26 mouse cellular contexts compared by ENCODE assay signal in the genomic region with DNA sequence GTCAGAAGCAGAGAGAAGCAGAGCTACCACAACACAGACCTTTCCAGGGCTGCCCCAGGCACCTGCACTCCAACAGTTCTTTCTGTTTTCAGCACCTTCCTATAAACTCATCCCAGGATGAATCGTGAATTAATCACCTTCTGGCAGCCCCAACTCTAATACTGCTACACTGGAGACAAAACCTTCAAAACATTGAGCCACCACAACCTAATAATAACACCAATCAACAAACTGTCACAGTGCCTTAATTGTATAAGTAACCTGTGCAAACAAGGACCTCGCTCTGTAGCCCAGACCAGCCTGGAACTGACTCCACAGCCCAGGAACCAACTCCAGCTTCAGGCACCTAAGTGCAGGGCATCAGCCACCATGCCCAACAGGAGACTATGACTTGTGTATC.
A peak's percentile ranks its signal among the peaks of the same experiment; 100 is the strongest.
DNase-seq lines count a peak whose midpoint lies in the region; ATAC-seq and TF ChIP-seq lines count a peak whose summit lies in the region.
"Had no signal": no experiment of that assay in that cellular context is flagged by ENCODE, and none has a peak within 500 bp of the region (broad histone marks: within the 10 kb centered on the region; RNA-seq: fewer than 3 reads in every experiment).

No protein-coding gene starts in this region.

- H3K9ac ChIP-seq in forebrain, embryonic 12.5 days, result no peak overlapping the region
- H3K9ac ChIP-seq in forebrain, postnatal 0 days, result no peak overlapping the region
- no peak overlapping the region for H3K9ac ChIP-seq in heart, adult 2 months (ENCODE audit: low read depth, low read length)
- no peak overlapping the region for H3K9ac ChIP-seq in MEL (ENCODE audit: control insufficient read depth, low read depth, low read length, poor library complexity, severe bottlenecking)
- H3K9ac ChIP-seq: embryonic facial prominence, embryonic 13.5 days; embryonic facial prominence, embryonic 15.5 days; forebrain, embryonic 13.5 days; forebrain, embryonic 15.5 days had no signal

- H3K27me3 ChIP-seq in forebrain, embryonic 12.5 days, result no peaks in the 10 kb centered on the region
- no peaks in the 10 kb centered on the region for H3K27me3 ChIP-seq in forebrain, postnatal 0 days (ENCODE audit: insufficient read depth, low read length)
- H3K27me3 ChIP-seq in heart, embryonic 10.5 days (ENCODE audit: insufficient read depth, poor library complexity, severe bottlenecking), result no peaks in the 10 kb centered on the region
- H3K27me3 ChIP-seq in heart, adult 2 months (ENCODE audit: control insufficient read depth, insufficient read depth, low read length), result no peaks in the 10 kb centered on the region
- H3K27me3 ChIP-seq in MEL (ENCODE audit: control insufficient read depth in 1 of 2, insufficient read depth in 2 of 2, low read length in 2 of 2), result no peaks in the 10 kb centered on the region
- H3K27me3 ChIP-seq: CH12.LX; embryonic facial prominence, embryonic 13.5 days; embryonic facial prominence, embryonic 15.5 days; forebrain, embryonic 13.5 days; forebrain, embryonic 15.5 days had no signal

- no peak for TF ChIP-seq CTCF in forebrain, postnatal 0 days (IDR thresholded peaks at IDR 0.05; ENCODE audit: low read depth)
- TF ChIP-seq CTCF in heart, adult 2 months (IDR thresholded peaks at IDR 0.05), result no peak
- TF ChIP-seq CTCF in layer of hippocampus, adult 2 months (conservative IDR thresholded peaks at IDR 0.05), result no peak
- TF ChIP-seq CTCF in MEL (IDR thresholded peaks at IDR 0.05 in 2 of 3, conservative IDR thresholded peaks at IDR 0.05 in 1 of 3; ENCODE audit: control insufficient read depth in 1 of 3, insufficient read depth in 1 of 3, low read depth in 2 of 3, low read length in 3 of 3, poor library complexity in 1 of 3, severe bottlenecking in 1 of 3), result no peak

- H3K27ac ChIP-seq in forebrain, embryonic 12.5 days, result 0 out of 2 replicates have a peak overlapping the region, but pooled peaks have one; percentile 2
- H3K27ac ChIP-seq in forebrain, postnatal 0 days (ENCODE audit: low read depth, low read length), result no peak overlapping the region
- H3K27ac ChIP-seq in heart, embryonic 10.5 days, result no peak overlapping the region
- H3K27ac ChIP-seq in heart, adult 2 months, result no peak overlapping the region
- peak overlapping the region; percentile 36; the same call in 1 of the 2 replicates for H3K27ac ChIP-seq in layer of hippocampus, adult 2 months
- H3K27ac ChIP-seq in MEL (ENCODE audit: control insufficient read depth, low read depth, low read length), result no peak overlapping the region
- H3K27ac ChIP-seq: embryonic facial prominence, embryonic 13.5 days; embryonic facial prominence, embryonic 15.5 days; forebrain, embryonic 10.5 days; forebrain, embryonic 13.5 days; forebrain, embryonic 15.5 days had no signal

- no peaks in the 10 kb centered on the region for H3K36me3 ChIP-seq in forebrain, embryonic 12.5 days (replicated peaks)
- no peaks in the 10 kb centered on the region for H3K36me3 ChIP-seq in forebrain, postnatal 0 days (ENCODE audit: insufficient read depth)
- H3K36me3 ChIP-seq in heart, embryonic 10.5 days, result 0 out of 2 replicates have a peak, but pooled peaks cover 11% of the 10 kb centered on the region
- no peaks in the 10 kb centered on the region for H3K36me3 ChIP-seq in heart, adult 2 months (ENCODE audit: control insufficient read depth, insufficient read depth, low read length)
- H3K36me3 ChIP-seq in MEL (ENCODE audit: control insufficient read depth in 1 of 2, insufficient read depth in 2 of 2, low read length in 2 of 2), result peaks cover 4 to 5% of the 10 kb centered on the region in 2 experiments
- H3K36me3 ChIP-seq: embryonic facial prominence, embryonic 15.5 days; forebrain, embryonic 15.5 days had no signal

- intact Hi-C loops in heart, adult 2 months (cut with DNase I), result no loop called here

- TF ChIP-seq RAD21 in MEL (IDR thresholded peaks at IDR 0.05; ENCODE audit: low read depth, low read length), result no peak

- no peak overlapping the region for H3K4me2 ChIP-seq in forebrain, embryonic 12.5 days
- H3K4me2 ChIP-seq in forebrain, postnatal 0 days (ENCODE audit: low read depth), result no peak overlapping the region
- H3K4me2 ChIP-seq: embryonic facial prominence, embryonic 13.5 days; embryonic facial prominence, embryonic 15.5 days; forebrain, embryonic 13.5 days; forebrain, embryonic 15.5 days had no signal

- 74% methylated on average over 2 of the region's 2 CpGs for WGBS in forebrain, embryonic 12.5 days
- WGBS in forebrain, postnatal 0 days, result 52% methylated on average over 2 of the region's 2 CpGs
- 85% methylated on average over 2 of the region's 2 CpGs for WGBS in heart, embryonic 10.5 days
- WGBS in heart, adult 2 months, result 86% methylated on average over 2 of the region's 2 CpGs

- no peak for TF ChIP-seq EP300 in heart, adult 2 months (IDR thresholded peaks at IDR 0.05; ENCODE audit: insufficient read depth, low read depth, low read length)
- TF ChIP-seq EP300 in MEL (IDR thresholded peaks at IDR 0.05; ENCODE audit: low read depth in 1 of 2, low read length in 2 of 2), result no peak

- DNase-seq in forebrain, postnatal 0 days, result no peak
- peak; percentile 43 for DNase-seq in heart, embryonic 10.5 days (ENCODE audit: low spot score)
- no peak for DNase-seq in heart, adult 2 months
- no peak for DNase-seq in layer of hippocampus, adult 2 months (ENCODE audit: low spot score in 2 of 2)
- no peak for DNase-seq in layer of hippocampus, postnatal 25 days (ENCODE audit: extremely low spot score in 1 of 2, low spot score in 1 of 2)
- no peak for DNase-seq in MEL (ENCODE audit: low read depth, low spot score)
- DNase-seq: adrenal gland, adult 2 months; adrenal gland, postnatal 10 days; adrenal gland, postnatal 25 days; B cell, adult 2 months; cerebellum, adult 11 months; cerebellum, adult 18-20 months; cerebellum, adult 8-10 months; cerebellum, adult 9-11 months; cerebellum, postnatal 14 days; cerebellum, postnatal 36 days; embryo, embryonic 11 days had no signal

- H3K4me1 ChIP-seq in forebrain, embryonic 12.5 days, result peaks cover 31% of the 10 kb centered on the region
- H3K4me1 ChIP-seq in forebrain, postnatal 0 days (ENCODE audit: insufficient read depth), result peaks cover 19% of the 10 kb centered on the region
- peaks cover 9% of the 10 kb centered on the region; the same call in 1 of the 2 replicates for H3K4me1 ChIP-seq in heart, embryonic 10.5 days
- H3K4me1 ChIP-seq in heart, adult 2 months (ENCODE audit: control insufficient read depth, insufficient read depth, low read length), result peaks cover 4% of the 10 kb centered on the region; the same call in 1 of the 2 replicates
- 0 out of 4 replicates have a peak, but pooled peaks cover 0 to 4% of the 10 kb centered on the region in 2 experiments for H3K4me1 ChIP-seq in MEL (ENCODE audit: control insufficient read depth in 1 of 2, insufficient read depth in 2 of 2, low read length in 2 of 2)

- no peaks in the 10 kb centered on the region; the same call in 1 of the 2 replicates for H3K79me2 ChIP-seq in heart, adult 2 months (replicated peaks; ENCODE audit: control insufficient read depth, insufficient read depth, low read length)
- no peaks in the 10 kb centered on the region for H3K79me2 ChIP-seq in MEL (ENCODE audit: control insufficient read depth, insufficient read depth, low read length, poor library complexity)

- ATAC-seq in forebrain, embryonic 12.5 days (ENCODE audit: low FRiP score), result no peak
- ATAC-seq in forebrain, postnatal 0 days, result no peak
- ATAC-seq: CD4-positive, CD25-positive, alpha-beta regulatory T cell, adult 4 months; forebrain, embryonic 13.5 days; forebrain, embryonic 15.5 days had no signal

- H3K4me3 ChIP-seq in forebrain, embryonic 12.5 days (replicated peaks), result no peak overlapping the region
- no peak overlapping the region for H3K4me3 ChIP-seq in forebrain, postnatal 0 days (ENCODE audit: low read depth, low read length)
- no peak overlapping the region for H3K4me3 ChIP-seq in heart, embryonic 10.5 days
- H3K4me3 ChIP-seq in heart, adult 2 months, result no peak overlapping the region
- H3K4me3 ChIP-seq in layer of hippocampus, adult 2 months, result no peak overlapping the region
- no peak overlapping the region for H3K4me3 ChIP-seq in MEL (ENCODE audit: control insufficient read depth in 1 of 2, insufficient read depth in 1 of 2, low read depth in 2 of 2, low read length in 2 of 2)
- H3K4me3 ChIP-seq: embryonic facial prominence, embryonic 13.5 days; embryonic facial prominence, embryonic 15.5 days; erythroblast, embryonic 14.5 days; forebrain, embryonic 10.5 days; forebrain, embryonic 13.5 days; forebrain, embryonic 15.5 days had no signal

- no peak for TF ChIP-seq POLR2A in heart, adult 2 months (IDR thresholded peaks at IDR 0.05; ENCODE audit: insufficient read depth, low read depth, low read length)
- TF ChIP-seq POLR2A in MEL (IDR thresholded peaks at IDR 0.05; ENCODE audit: control insufficient read depth in 1 of 2, insufficient read depth in 1 of 2, low read depth in 1 of 2, low read length in 2 of 2, poor library complexity in 1 of 2), result no peak

- H3K9me3 ChIP-seq in forebrain, embryonic 12.5 days, result no peaks in the 10 kb centered on the region
- no peaks in the 10 kb centered on the region for H3K9me3 ChIP-seq in forebrain, postnatal 0 days (ENCODE audit: low read length)
- no peaks in the 10 kb centered on the region for H3K9me3 ChIP-seq in heart, embryonic 10.5 days
- H3K9me3 ChIP-seq in MEL (replicated peaks; ENCODE audit: insufficient read depth, low read length), result no peaks in the 10 kb centered on the region
- H3K9me3 ChIP-seq: embryonic facial prominence, embryonic 13.5 days; embryonic facial prominence, embryonic 15.5 days; forebrain, embryonic 13.5 days; forebrain, embryonic 15.5 days had no signal

TF ChIP-seq in MEL, 35 proteins besides CTCF, POLR2A, EP300 and RAD21:
- TF ChIP-seq UBTF (IDR thresholded peaks at IDR 0.05; ENCODE audit: borderline replicate concordance, insufficient read depth, low read depth, low read length) (0 out of 2 replicates have a peak, but pooled peaks have one; percentile 61), NELFE (IDR thresholded peaks at IDR 0.05; ENCODE audit: low read depth, low read length) (no peak)

Comparison
In these comparisons a context has a peak if more than half of its experiments do, and no peak if none do; other contexts are left out.
1. H3K27ac ChIP-seq: peak in forebrain, embryonic 12.5 days (single experiment) and layer of hippocampus, adult 2 months (single experiment); none in forebrain, postnatal 0 days (single experiment), heart, embryonic 10.5 days (single experiment), heart, adult 2 months (single experiment) and MEL (single experiment).